Mouse (Mus musculus) liver (tissue): Measurements from ENCODE around the gene Atp5s.

Experiments
- DNase-seq: peaks from one replicate; pipeline ENCODE4 v3.0.0-alpha.2; 2020; ENCODE audit warnings: mixed read lengths

Gene Atp5s

GRCm38 (mm10) chr12:69724711-69725460, at the start of gene Atp5s, which contains the start of gene L2hgdh:
Gene Atp5s (plus strand): TSS chr12:69724950.
Gene L2hgdh (minus strand): TSS chr12:69724873.
- peak; percentile 99 for DNase-seq

- no peak for DNase-seq
Measured at GRCm38 (mm10) chr12:69676157-69676556, 48.6 kb upstream of the Atp5s start.

- peak; percentile 62 for DNase-seq
Measured at GRCm38 (mm10) chr12:69680635-69681565, 43.9 kb upstream of the Atp5s start.

GRCm38 (mm10) chr12:69681566-69682061, 43.1 kb upstream of the Atp5s start, which contains the start of gene Sos2:
Gene Sos2 (minus strand): TSS chr12:69681852.
- DNase-seq, result peak; percentile 80

- DNase-seq, result peak; percentile 94
Measured at GRCm38 (mm10) chr12:69682065-69682787, 42.5 kb upstream of the Atp5s start.

GRCm38 (mm10) chr12:69682788-69683419, 41.8 kb upstream of the Atp5s start:
- no peak for DNase-seq

GRCm38 (mm10) chr12:69683537-69683936, 41.2 kb upstream of the Atp5s start:
- peak; percentile 73 for DNase-seq

GRCm38 (mm10) chr12:69688368-69688767, 36.4 kb upstream of the Atp5s start:
- no peak for DNase-seq

- no peak for DNase-seq
Measured at GRCm38 (mm10) chr12:69689094-69689493, 35.7 kb upstream of the Atp5s start.

GRCm38 (mm10) chr12:69690714-69691113, 34.0 kb upstream of the Atp5s start:
- DNase-seq, result no peak

GRCm38 (mm10) chr12:69693471-69693870, 31.3 kb upstream of the Atp5s start:
- no peak for DNase-seq

- peak; percentile 53 for DNase-seq
Measured at GRCm38 (mm10) chr12:69696746-69697145, 28.0 kb upstream of the Atp5s start.

- no peak for DNase-seq
Measured at GRCm38 (mm10) chr12:69698352-69698751, 26.4 kb upstream of the Atp5s start.

GRCm38 (mm10) chr12:69704799-69705458, 19.8 kb upstream of the Atp5s start:
- peak; percentile 42 for DNase-seq

- DNase-seq, result no peak
Measured at GRCm38 (mm10) chr12:69713628-69714027, 11.1 kb upstream of the Atp5s start.

GRCm38 (mm10) chr12:69722857-69723256, 1.9 kb upstream of the Atp5s start:
- DNase-seq, result no peak

- DNase-seq, result no peak
Measured at GRCm38 (mm10) chr12:69723376-69723775, 1.4 kb upstream of the Atp5s start.

GRCm38 (mm10) chr12:69724018-69724710, 586 bp upstream of the Atp5s start:
- no peak for DNase-seq

- no peak for DNase-seq
Measured at GRCm38 (mm10) chr12:69729246-69729645, 4.5 kb downstream of the Atp5s start.

- no peak for DNase-seq
Measured at GRCm38 (mm10) chr12:69730306-69730705, 5.6 kb downstream of the Atp5s start.

- DNase-seq, result no peak
Measured at GRCm38 (mm10) chr12:69732221-69732620, 7.5 kb downstream of the Atp5s start.
